Mouse (Mus musculus) naive thymus-derived CD4-positive, alpha-beta T cell, adult 2 months (primary cell): ENCODE measurements around the gene Astl.
A peak's percentile ranks its signal among the peaks of the same experiment; 100 is the strongest.

ENCODE experiments used
- DNase-seq: peaks from one replicate; pipeline ENCODE4 v3.0.0-alpha.2; 2011; ENCODE audit warnings: low read depth

Astl gene

DNA sequence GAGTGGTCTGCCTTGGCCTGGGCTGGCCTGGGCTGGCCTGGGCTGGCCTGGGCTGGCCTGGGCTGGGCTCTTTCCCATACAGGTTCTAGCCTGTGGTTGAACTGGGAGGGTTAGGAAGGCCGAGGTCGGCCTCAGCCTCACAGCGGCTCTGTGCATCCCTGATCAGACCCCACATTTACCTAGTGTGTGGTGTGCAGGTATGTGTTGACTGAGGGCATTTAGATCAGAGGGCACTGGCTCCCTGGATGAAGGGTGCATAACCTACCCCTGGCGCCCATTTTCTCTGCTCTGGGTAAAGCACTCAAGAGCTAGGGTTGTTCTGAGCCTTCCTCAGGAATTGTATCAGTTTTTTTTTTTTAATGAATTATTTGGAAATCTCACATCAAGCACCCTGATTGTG, at the start of gene Astl:
Gene Astl, plus strand, starts transcription at position 224 of the 400 bp plus-strand sequence.
- DNase-seq: peak; percentile 64

GRCm38 (mm10) chr2:127292250-127292649, 46.2 kb upstream of the Astl start:
- no peak for DNase-seq

GRCm38 (mm10) chr2:127297001-127297805, 41.2 kb upstream of the Astl start:
- DNase-seq: no peak

DNA sequence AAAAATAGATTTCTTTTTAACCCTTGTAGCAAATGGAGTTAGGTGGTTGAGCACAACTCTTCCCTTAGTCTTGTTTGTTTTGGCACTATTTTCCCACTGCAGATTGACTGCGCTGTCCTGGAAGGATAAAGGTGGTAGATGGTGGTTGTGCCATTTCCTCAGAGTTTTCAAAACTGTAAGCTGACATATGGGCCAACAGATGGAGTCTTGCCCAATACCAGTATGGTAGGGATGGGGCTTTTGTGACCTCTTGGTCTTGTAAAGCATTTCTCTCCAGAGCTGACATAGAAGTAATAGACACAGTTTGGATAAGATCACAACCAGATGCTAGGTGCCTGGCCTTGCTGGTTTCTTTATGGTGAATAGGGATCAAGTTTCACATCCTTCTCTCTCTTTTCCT, 40.4 kb upstream of the Astl start:
- no peak for DNase-seq

GRCm38 (mm10) chr2:127300701-127301100, 37.7 kb upstream of the Astl start:
- peak; percentile 29 for DNase-seq

DNA sequence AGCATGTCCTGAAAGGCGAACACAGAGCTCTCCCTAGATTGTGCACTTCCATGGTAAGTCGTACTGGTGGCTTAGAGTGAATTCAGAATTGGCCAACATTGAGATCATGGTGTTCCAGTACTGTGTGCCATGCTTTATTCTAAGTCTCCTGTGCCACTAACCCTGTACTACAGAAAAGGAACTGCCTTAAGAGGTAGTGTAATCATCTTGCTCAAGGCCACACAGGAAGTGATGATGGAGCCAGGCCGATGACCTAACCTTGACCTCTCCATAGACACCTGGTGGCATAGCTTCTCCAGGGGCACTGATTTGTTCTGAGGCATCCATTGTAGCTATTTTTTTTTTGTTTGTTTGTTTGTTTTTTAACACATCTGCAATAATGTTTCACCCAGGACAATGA, 36.6 kb upstream of the Astl start:
- peak; percentile 12 for DNase-seq

DNA sequence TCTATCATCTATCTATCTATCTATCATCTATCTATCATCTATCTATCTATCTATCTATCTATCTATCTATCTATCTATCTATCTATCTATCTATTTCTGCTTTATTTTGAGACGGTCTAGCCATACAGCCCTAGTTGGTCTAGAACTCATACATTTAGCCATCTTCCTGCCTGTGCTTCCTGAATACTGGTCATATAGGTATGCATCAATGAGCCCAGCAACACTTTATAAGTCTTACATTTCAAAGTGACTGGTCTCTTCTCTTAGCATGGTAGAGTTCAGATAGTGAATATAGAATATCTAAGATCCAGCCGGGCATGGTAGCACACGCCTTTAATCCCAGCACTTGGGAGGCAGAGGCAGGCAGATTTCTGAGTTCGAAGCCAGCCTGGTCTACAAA, 34.2 kb upstream of the Astl start:
- DNase-seq: peak; percentile 12

DNA sequence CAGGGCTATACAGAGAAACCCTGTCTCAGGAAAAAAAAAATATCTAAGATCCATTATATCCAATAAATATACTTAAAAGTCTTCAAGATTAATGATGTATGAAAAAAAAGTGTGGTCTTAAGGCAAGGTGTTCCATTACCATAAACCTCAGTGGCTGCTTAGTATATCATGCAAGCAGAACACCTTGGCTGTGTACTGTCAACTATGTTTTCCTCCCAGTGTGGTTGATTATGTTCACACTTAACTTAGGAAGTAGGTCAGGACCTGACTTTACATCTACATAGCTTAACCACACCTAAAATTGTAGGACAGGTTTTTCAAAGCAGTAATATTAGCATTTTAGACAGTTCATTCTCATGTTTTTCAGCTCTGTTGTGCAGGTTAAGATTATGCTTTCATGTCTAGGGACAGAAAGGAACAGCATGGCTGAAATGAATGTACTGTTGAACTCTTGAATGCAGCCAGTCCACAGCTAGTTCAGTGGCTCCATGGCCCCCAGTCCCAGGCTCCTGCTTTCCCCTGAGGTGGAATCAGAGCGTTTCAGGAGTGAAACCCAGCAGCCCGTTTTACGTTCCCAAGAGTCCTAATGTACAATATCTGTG, 33.7 kb upstream of the Astl start:
- DNase-seq: peak; percentile 17

DNA sequence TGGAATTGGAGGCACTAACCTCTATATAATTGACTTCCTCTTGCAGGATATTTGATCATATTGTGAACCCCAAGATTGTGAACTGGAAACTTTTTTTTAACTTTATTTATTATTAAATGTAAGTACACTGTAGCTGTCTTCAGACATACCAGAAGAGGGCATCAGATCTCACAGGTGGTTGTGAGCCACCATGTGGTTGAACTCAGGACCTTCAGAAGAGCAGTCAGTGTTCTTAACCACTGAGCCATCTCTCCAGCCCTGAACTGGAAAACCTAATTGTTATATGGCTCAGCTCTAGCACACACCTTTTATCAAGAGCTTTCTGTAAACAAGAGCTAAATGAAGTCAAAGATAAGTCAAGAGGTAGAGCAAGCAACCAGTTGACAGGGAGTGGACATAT, 32.3 kb upstream of the Astl start:
- peak; percentile 71 for DNase-seq

DNA sequence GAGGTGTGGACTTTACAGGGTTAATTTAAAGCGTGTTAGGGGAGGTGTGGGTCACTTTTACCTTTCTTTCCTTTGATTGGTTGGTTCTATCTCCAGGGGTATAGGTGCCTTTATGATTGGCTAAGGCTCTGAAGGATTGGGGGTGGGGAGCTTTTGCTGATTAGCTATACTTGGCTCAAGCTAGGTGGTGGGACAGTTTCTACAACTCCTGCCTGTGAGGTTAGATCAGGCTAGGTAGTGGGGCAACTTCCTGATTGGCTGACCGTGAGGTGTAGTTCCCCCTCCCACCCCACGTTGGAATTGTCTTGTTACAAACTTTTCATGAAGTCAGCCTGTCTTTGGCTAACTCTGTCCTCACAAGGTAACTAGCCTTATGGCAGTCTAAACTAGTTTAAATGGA, 31.3 kb upstream of the Astl start:
- DNase-seq: peak; percentile 22

DNA sequence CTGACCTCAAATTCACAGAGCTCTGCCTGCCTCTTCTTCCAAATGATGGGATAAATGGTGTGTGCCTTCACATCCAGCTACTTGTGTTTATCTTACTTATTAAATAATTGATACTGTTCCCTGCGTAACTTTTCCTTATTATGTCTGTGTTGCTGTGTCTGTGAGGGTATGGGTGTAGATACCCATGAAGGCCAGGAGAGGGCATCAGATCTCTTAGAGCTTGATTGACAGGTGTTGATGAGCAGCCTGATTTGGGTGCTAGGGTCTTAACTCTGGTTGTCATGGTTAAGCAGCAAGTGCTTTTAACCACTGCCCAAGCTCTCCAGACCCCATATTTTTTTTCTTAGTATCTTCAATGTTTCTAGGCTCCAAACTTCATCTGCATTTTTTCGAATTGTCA, 29.8 kb upstream of the Astl start:
- peak; percentile 79 for DNase-seq

DNA sequence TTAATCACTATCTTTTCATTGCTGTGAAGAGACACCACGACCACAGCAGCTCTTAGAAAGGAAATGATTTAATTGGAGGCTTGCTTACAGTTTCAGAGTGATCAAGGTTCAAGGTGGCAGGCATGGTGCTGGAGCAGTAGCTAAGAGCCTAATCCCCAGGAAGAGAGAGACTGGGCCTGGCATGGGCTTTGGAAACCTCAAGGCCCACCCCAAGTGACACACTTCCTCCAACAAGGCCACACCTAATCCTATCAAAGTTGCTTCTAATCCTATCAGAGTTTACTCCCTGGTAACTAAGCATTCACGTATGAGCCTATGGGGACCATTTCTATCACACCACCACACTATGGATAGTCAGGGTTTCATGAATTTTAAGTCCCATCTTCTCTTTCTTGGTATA, 28.2 kb upstream of the Astl start:
- peak; percentile 52 for DNase-seq

DNA sequence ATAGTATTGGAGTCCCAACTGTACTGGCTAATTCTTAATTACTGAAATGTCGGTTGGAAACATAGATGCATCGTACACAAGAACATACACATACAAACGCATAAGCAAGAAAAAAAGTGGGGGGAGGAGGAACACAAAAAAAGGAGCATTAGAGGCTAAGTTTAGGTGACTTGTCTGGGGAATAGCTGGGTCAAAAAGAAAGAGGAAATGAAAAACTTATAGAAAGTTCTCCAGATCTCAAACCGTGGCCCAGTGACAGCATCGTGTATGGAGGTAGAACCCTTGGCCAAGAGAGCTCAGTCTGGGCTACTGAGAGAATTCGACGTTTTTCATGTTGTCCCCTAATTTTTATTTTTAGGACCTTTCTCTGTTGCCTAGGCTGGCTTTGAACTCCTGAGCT, 27.8 kb upstream of the Astl start:
- DNase-seq: no peak

- DNase-seq: peak; percentile 45
These were observed 27.2 kb upstream of the Astl start for GRCm38 (mm10) chr2:127311193-127311592.

DNA sequence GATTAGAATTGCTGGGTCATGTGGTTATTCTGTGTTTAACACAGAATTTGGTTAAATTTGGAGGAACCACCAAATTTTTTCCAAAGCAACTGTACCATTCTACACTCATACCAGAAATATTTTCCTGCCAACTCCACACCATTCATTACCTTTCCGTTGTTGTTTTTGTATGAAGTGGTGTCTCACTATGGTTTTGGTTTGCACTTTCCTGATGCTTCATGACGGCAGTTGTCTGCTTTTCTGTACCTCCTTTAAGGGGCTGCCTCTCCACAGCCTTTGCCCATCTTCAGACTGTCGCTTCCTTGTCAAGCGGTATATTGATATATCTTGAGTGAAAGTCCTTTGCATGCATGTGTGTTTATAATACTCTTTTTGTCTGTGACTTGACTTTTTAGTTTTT, 25.6 kb upstream of the Astl start:
- peak; percentile 63 for DNase-seq

DNA sequence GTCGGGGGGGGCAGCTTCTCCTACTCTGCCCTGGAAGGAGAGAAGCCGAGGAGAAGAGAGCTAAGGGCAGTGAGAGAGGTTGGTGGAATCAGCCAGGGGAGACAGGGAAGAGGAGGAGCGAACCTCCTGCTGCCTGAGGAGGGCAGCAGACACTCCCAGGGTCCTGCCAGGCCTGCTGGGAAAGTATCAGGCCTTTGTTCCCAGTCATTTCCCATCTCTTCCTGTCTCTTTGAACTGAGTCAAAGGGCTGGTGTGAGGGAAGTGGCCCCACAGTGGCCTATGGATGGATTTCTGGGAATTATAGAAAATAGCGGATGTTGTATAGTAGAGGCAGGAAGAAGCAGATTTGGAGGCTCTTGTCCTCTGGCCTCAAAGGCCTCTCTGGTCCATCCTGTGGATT, 24.6 kb upstream of the Astl start:
- DNase-seq: no peak

DNA sequence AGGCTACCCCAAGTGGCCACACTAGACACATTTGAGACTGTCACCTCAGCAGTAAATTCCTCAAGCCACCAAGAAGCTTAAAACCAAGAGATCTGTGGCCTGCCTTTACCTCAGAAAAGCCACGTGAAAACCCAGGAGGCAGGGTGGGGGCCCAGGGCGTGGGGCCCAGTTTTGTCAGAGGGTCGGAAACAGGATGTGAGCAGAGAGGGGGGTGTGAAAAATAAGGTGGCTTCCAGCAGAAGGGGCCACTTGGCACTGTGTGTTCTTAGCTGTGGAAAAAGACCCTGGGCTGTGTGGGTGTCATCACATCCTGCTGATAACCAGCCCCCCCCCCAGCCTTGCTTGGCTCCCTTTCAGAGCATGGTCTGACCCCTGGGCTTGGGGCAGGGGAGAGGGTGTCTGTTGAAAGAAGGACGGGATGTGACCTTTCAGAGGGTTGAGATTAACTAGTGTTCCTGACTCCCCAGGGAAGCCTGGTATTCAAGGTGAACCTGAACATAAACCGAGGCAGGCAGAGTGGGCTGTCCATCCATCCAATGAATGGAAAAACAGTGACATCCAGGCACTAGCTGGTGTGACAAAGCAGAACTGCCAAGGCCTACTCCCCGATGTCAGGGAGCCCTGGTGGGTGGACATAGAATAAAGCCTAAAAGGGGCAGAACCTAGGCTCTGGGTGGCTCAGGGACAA, 23.8 kb upstream of the Astl start:
- peak; percentile 93 for DNase-seq

- DNase-seq: peak; percentile 66
These were observed 23.3 kb upstream of the Astl start for GRCm38 (mm10) chr2:127315155-127315470.

DNA sequence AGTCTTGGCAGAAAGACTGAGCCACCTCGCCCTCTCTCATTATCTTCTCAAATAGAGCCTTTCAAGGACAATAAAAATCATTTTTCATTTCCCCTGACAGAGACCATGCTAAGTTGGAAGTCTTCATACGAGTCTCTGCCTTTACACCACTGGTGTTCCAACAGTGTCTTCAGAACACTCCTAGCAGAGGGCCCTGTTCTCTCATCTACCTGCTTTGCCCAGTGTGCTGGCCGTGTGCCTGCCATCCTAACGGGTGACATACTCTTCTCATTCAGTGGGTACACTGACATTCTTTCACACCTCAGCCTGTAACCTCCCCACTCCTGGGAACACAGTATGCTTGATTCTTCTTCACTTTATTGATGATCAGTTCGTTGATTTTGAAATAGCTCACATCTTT, 22.0 kb upstream of the Astl start:
- peak; percentile 35 for DNase-seq

- DNase-seq: peak; percentile 84
These were observed 20.3 kb upstream of the Astl start for GRCm38 (mm10) chr2:127318136-127318535.

DNA sequence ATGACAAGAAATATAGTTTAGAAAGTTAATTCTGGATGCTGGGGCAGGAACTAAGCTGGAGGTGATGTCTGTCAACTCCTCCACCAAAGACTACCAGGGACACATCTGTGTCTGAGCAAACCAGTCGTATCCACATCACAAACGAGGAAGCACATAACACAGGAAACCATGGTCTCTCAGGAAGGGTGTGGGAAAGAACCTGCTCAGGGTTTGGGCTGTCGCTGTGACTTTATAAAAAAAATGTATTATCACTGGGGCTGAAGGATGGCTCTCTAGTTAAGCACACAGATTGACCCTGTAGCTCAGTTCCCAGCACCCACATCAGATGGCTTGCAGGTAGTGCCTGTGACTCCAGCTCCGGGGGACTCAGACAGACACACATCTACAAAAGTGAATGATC, 19.4 kb upstream of the Astl start:
- DNase-seq: peak; percentile 76

DNA sequence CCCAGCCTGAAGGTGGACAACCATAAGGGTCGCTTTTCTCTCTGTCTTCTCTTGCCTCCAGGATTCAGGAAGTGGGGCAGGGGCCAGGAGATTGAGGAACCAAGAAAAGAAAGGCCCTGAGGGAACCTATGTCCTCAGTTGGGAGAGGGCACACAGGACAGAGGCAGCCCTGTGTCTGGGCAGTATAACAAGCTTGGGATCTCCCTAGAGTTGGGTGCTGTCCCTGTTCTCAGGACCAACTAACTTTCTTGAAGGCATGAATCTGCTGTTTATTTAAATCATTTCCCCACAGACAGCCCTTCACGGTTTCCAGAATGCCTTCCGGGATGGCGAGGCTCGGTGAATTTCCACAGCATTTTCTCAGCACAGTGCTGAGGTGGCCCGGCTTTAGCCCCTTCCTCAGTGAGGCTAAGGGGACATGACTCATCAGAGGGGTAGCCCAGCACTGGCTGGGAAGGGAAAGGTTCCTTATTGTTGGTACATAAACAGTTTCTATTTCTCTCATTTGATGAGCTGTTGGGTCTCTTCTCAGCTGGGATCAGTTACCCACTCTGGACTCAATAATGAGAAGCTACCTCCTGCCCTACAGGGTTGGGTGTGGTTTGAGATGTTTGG, 15.7 kb upstream of the Astl start:
- peak; percentile 24 for DNase-seq

DNA sequence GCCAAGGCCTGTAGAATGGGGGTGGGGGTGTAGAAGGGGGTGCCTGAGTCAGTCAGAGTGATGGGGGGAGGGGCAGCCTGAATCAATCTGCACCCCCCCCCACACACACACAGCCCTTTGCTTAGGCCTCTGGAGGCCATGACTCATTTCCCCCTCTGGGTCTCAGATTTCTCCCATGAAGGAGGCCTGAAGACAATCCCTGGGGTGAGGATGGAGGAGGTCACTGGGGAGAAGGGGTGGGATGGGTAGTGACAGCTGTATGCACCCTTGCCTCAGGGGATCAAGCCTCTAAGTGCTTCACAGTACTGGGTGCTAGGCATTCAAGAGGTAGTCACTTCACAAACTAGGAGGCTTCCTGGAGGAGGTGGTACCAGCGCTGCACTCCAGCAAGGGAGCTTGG, 14.8 kb upstream of the Astl start:
- peak; percentile 34 for DNase-seq
